In the genomic region with DNA sequence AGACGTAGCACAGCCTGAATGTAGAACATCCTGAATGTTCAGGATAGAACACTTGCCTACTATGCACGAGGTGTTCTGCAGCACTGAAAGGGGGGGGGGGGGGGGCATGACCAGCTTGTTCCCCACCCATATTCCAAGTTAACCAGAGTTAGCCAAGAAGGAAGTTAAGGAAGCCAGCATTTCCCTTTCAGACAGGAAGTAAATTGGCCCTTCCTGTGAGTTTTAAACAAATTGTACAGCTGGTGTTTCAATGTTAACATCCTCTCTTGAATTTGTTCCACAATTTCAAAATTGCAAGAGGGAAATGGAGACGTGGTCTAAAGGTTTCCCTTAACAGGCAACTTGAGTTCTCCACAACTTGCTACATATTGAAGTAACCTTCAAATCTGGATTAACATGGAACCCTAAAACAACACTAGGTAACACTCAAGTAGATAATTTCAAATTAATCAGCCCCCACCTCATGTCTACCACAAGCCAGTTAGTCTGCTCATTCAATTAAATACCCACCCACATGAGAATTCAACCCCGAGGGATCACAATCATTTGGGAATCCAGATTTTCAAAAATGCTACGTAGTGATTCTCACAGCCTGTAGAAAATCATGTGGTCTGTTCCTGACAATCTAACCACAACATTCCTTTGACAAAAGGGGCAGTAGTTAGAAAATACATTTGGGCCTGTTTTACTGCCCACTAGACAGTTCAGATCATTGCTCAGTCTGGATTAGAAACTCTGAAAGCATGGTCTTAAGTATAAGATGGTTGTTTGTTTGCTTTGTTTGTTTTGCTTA, we compare ENCODE assay signal across 9 mouse cellular contexts. TPM values are rescaled to one million over a fixed set of nuclear protein-coding genes. Genes with fewer than 3 reads are reported as not detected.
DNase-seq lines count a peak whose midpoint lies in the region; ATAC-seq and TF ChIP-seq lines count a peak whose summit lies in the region.
"Had no signal": no experiment of that assay in that cellular context is flagged by ENCODE, and none has a peak within 500 bp of the region (broad histone marks: within the 10 kb centered on the region; RNA-seq: fewer than 3 reads in every experiment).

No protein-coding gene starts in this region.

- H3K27ac ChIP-seq in kidney, embryonic 15.5 days, result peak overlapping the region; percentile 96
- peak overlapping the region; percentile 61 for H3K27ac ChIP-seq in bone marrow macrophage, adult 2 months (ENCODE audit: insufficient read depth, low read depth, low read length)
- H3K27ac ChIP-seq in heart, embryonic 15.5 days, result peak overlapping the region; percentile 97

- DNase-seq in kidney, postnatal 4 days, result no peak
- DNase-seq in lung, postnatal 36 days, result peak; percentile 60
- DNase-seq in retina, embryonic 14.5 days (ENCODE audit: low spot score), result no peak
- DNase-seq in T-cell, adult 2 months (ENCODE audit: low spot score), result no peak

- H3K4me2 ChIP-seq in kidney, embryonic 15.5 days, result peak overlapping the region; percentile 38
- peak overlapping the region; percentile 42 for H3K4me2 ChIP-seq in heart, embryonic 15.5 days

- H3K9ac ChIP-seq in kidney, embryonic 15.5 days, result no peak overlapping the region
- no peak overlapping the region for H3K9ac ChIP-seq in heart, embryonic 15.5 days

- TF ChIP-seq CTCF in bone marrow macrophage, adult 2 months (IDR thresholded peaks at IDR 0.05; ENCODE audit: low read depth, low read length), result no peak

- peaks cover 65% of the 10 kb centered on the region for H3K4me1 ChIP-seq in kidney, embryonic 15.5 days
- H3K4me1 ChIP-seq in bone marrow macrophage, adult 2 months (ENCODE audit: control insufficient read depth, insufficient read depth, low read length), result peaks cover 70% of the 10 kb centered on the region
- peaks cover 91% of the 10 kb centered on the region for H3K4me1 ChIP-seq in heart, embryonic 15.5 days (replicated peaks)

- ATAC-seq in kidney, embryonic 15.5 days (replicated peaks; ENCODE audit: low FRiP score), result no peak
- ATAC-seq in heart, embryonic 15.5 days (replicated peaks; ENCODE audit: insufficient number of reproducible peaks, insufficient read depth, low FRiP score, low read depth), result no peak

- no peak for TF ChIP-seq POLR2A in bone marrow macrophage, adult 2 months (IDR thresholded peaks at IDR 0.05; ENCODE audit: borderline replicate concordance, low read depth, low read length)

- H3K36me3 ChIP-seq in kidney, embryonic 15.5 days, result peaks cover 6% of the 10 kb centered on the region; the same call in 1 of the 2 replicates
- H3K36me3 ChIP-seq in heart, embryonic 15.5 days, result no peaks in the 10 kb centered on the region

- no peaks in the 10 kb centered on the region for H3K27me3 ChIP-seq in kidney, embryonic 15.5 days
- H3K27me3 ChIP-seq in heart, embryonic 15.5 days, result no peaks in the 10 kb centered on the region

- 55% methylated on average over 5 of the region's 5 CpGs for WGBS in kidney, embryonic 15.5 days
- 29% methylated on average over 5 of the region's 5 CpGs for WGBS in heart, embryonic 15.5 days

- no peaks in the 10 kb centered on the region for H3K9me3 ChIP-seq in kidney, embryonic 15.5 days (replicated peaks)
- H3K9me3 ChIP-seq in heart, embryonic 15.5 days (replicated peaks), result no peaks in the 10 kb centered on the region

- no peak overlapping the region for H3K4me3 ChIP-seq in kidney, embryonic 15.5 days (replicated peaks)
- no peak overlapping the region for H3K4me3 ChIP-seq in bone marrow macrophage, adult 2 months (ENCODE audit: insufficient read depth, low read length)
- 0 out of 2 replicates have a peak overlapping the region, but pooled peaks have one; percentile 1 for H3K4me3 ChIP-seq in heart, embryonic 15.5 days

RNA-seq across cellular contexts. Expression of a gene that starts 11.9 kb away (rescaled TPM):
- polyA plus RNA-seq in kidney, embryonic 15.5 days (2015; fragmentation: Nextera tagmentation; extraction: Ambion mirVana), result 50.3 and 54.7 TPM in 2 replicates
- polyA plus RNA-seq in bone marrow macrophage, adult 2 months (2012; ENCODE audit: insufficient read depth, insufficient read length, missing spikeins), result 99.2 and 110 TPM in 2 replicates
- 57.6 and 62.9 TPM in 2 replicates for polyA plus RNA-seq in heart, embryonic 15.5 days (2015; fragmentation: Nextera tagmentation; extraction: Ambion mirVana)

RNA-seq across cellular contexts. Expression of a gene that starts 20.3 kb away (rescaled TPM):
- polyA plus RNA-seq in kidney, embryonic 15.5 days (2015; fragmentation: Nextera tagmentation; extraction: Ambion mirVana), result 0.26 and 0.34 TPM in 2 replicates
- not detected in 2 replicates for polyA plus RNA-seq in bone marrow macrophage, adult 2 months (2012; ENCODE audit: insufficient read depth, insufficient read length, missing spikeins)
- polyA plus RNA-seq in heart, embryonic 15.5 days (2015; fragmentation: Nextera tagmentation; extraction: Ambion mirVana), result 0.10 TPM in 2 replicates
- polyA plus RNA-seq: brain, embryonic 14.5 days had no signal

RNA-seq across cellular contexts. Expression of a gene that starts 31.9 kb away (rescaled TPM):
- polyA plus RNA-seq in kidney, embryonic 15.5 days (2015; fragmentation: Nextera tagmentation; extraction: Ambion mirVana), result 355 and 388 TPM in 2 replicates
- polyA plus RNA-seq in bone marrow macrophage, adult 2 months (2012; ENCODE audit: insufficient read depth, insufficient read length, missing spikeins), result 24.2 and 24.5 TPM in 2 replicates
- polyA plus RNA-seq in heart, embryonic 15.5 days (2015; fragmentation: Nextera tagmentation; extraction: Ambion mirVana), result 203 and 214 TPM in 2 replicates

RNA-seq across cellular contexts. Expression of a gene that starts 39.2 kb away (rescaled TPM):
- polyA plus RNA-seq in kidney, embryonic 15.5 days (2015; fragmentation: Nextera tagmentation; extraction: Ambion mirVana), result not detected in 2 replicates
- polyA plus RNA-seq in bone marrow macrophage, adult 2 months (2012; ENCODE audit: insufficient read depth, insufficient read length, missing spikeins), result not detected in 2 replicates
- polyA plus RNA-seq in heart, embryonic 15.5 days (2015; fragmentation: Nextera tagmentation; extraction: Ambion mirVana), result not detected in 2 replicates
- polyA plus RNA-seq: forebrain, embryonic 11.5 days had no signal

RNA-seq across cellular contexts. Expression of a gene that starts 39.6 kb away (rescaled TPM):
- 41.3 and 44.4 TPM in 2 replicates for polyA plus RNA-seq in kidney, embryonic 15.5 days (2015; fragmentation: Nextera tagmentation; extraction: Ambion mirVana)
- polyA plus RNA-seq in bone marrow macrophage, adult 2 months (2012; ENCODE audit: insufficient read depth, insufficient read length, missing spikeins), result 20.4 and 22.9 TPM in 2 replicates
- polyA plus RNA-seq in heart, embryonic 15.5 days (2015; fragmentation: Nextera tagmentation; extraction: Ambion mirVana), result 22.1 and 22.2 TPM in 2 replicates
